In genomic region chr14:33423003-33423402, GRCm38 (mm10) we compare ENCODE assay signal across 27 mouse cellular contexts. TPM values are rescaled to one million over a fixed set of nuclear protein-coding genes. Genes with fewer than 3 reads are reported as not detected.
"Had no signal": no experiment of that assay in that cellular context is flagged by ENCODE, and none has a peak within 500 bp of the region (broad histone marks: within the 10 kb centered on the region; RNA-seq: fewer than 3 reads in every experiment).

No protein-coding gene starts in this region.

- H3K4me1 ChIP-seq: liver, embryonic 15.5 days; midbrain, embryonic 10.5 days; midbrain, embryonic 13.5 days; neural tube, embryonic 13.5 days; neural tube, embryonic 15.5 days had no signal

- H3K4me3 ChIP-seq: liver, embryonic 15.5 days; lung, embryonic 15.5 days; midbrain, embryonic 10.5 days; midbrain, embryonic 13.5 days; myocyte; neural tube, embryonic 13.5 days; neural tube, embryonic 15.5 days had no signal

- H3K27ac ChIP-seq: liver, embryonic 15.5 days; lung, embryonic 15.5 days; macrophage; midbrain, embryonic 10.5 days; midbrain, embryonic 13.5 days; neural tube, embryonic 13.5 days; neural tube, embryonic 15.5 days had no signal

- H3K4me2 ChIP-seq: liver, embryonic 15.5 days; lung, embryonic 15.5 days; midbrain, embryonic 13.5 days; neural tube, embryonic 13.5 days; neural tube, embryonic 15.5 days had no signal

- ATAC-seq: liver, postnatal 0 days; lung, postnatal 0 days; midbrain, embryonic 13.5 days; midbrain, embryonic 16.5 days had no signal

- H3K36me3 ChIP-seq: liver, embryonic 15.5 days; lung, embryonic 15.5 days; midbrain, embryonic 13.5 days; neural tube, embryonic 13.5 days; neural tube, embryonic 15.5 days had no signal

- DNase-seq: liver, postnatal 0 days; lung, adult 2 months; lung, postnatal 14 days; lung, postnatal 36 days; retina, postnatal 1 day; right cerebral cortex, adult 18-20 months; right cerebral cortex, postnatal 25 days; right cerebral cortex, postnatal 4 days; spleen, adult 18-20 months; thymus, adult 18-20 months; thymus, postnatal 25 days; thymus, postnatal 4 days had no signal

- H3K27me3 ChIP-seq: liver, embryonic 15.5 days; lung, embryonic 15.5 days; midbrain, embryonic 13.5 days; neural tube, embryonic 13.5 days; neural tube, embryonic 15.5 days had no signal

- H3K9me3 ChIP-seq: liver, embryonic 15.5 days; lung, embryonic 15.5 days; midbrain, embryonic 10.5 days; midbrain, embryonic 13.5 days; neural tube, embryonic 13.5 days; neural tube, embryonic 15.5 days had no signal

- H3K9ac ChIP-seq: liver, embryonic 15.5 days; liver, postnatal 0 days; lung, embryonic 15.5 days; midbrain, embryonic 13.5 days; neural tube, embryonic 13.5 days; neural tube, embryonic 15.5 days had no signal

RNA-seq across cellular contexts. Expression of gene Frmpd2, which starts 48.5 kb away (rescaled TPM):
- total RNA-seq: megakaryocyte, adult 5-6 weeks; megakaryocyte-erythroid progenitor cell, adult 5-6 weeks had no signal
- polyA plus RNA-seq: liver, embryonic 15.5 days; liver, postnatal 0 days; macrophage; midbrain, embryonic 10.5 days; myocyte; neural tube, embryonic 11.5 days; neural tube, embryonic 13.5 days; neural tube, embryonic 15.5 days; small intestine, adult 2 months; stomach, embryonic 16.5 days had no signal
